Mouse (Mus musculus): ENCODE results near the gene Nacc1.
"Not testable (repeated sequence)": the region's sequence is repeated elsewhere in the genome, so short reads cannot be mapped to it uniquely, and the experiment has no call there.

Nacc1 gene

GRCm38 (mm10) chr8:84699861-84700322 is 12.2 kb upstream of the Nacc1 start:
- in situ Hi-C loops (cut with MboI), result no loop called here

DNA sequence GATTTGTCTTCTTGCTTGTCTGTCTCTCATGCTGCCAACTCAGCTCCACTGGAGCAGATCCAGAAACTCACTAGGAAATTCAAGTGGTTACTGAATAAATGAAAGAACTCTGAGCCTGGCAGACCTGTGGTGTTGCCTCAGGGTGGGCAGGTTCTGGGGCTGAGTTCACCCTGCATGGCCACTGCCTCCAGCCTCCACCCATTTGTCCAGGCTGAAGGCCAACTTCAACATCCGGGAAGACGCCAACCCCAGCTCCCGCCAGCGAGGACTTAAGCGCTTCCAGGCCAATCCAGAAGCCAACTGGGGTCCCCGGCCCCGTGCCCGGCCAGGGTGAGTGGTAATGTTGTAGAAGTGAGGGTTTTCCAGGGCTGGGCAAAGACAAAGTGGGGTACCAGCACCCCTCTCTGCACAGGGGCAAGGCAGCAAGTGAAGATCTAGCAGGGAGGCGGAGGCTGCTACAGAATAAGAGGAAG is 11.3 kb upstream of the Nacc1 start:
- in situ Hi-C loops (cut with MboI), result no loop called here

DNA sequence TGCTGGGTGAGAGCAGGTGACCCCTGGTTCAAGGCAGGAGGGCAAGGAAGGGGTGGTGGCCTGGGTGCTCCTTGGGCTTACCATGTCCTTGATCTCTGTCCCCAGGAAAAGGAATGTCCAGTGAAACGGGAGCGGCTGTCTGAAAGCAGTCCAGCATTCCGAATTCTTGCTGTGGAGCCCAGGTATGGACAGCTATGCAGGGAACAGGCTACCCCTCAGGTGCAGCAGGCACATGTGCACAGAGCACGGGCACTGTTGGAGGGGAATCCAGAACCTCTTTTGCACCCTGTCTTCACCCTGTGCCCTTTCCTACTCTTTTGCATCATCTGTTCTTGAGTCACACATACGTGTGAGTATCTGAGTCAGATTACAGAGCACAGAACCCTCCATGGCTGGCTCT is 10.6 kb upstream of the Nacc1 start:
- in situ Hi-C loops (cut with MboI), result no loop called here

DNA sequence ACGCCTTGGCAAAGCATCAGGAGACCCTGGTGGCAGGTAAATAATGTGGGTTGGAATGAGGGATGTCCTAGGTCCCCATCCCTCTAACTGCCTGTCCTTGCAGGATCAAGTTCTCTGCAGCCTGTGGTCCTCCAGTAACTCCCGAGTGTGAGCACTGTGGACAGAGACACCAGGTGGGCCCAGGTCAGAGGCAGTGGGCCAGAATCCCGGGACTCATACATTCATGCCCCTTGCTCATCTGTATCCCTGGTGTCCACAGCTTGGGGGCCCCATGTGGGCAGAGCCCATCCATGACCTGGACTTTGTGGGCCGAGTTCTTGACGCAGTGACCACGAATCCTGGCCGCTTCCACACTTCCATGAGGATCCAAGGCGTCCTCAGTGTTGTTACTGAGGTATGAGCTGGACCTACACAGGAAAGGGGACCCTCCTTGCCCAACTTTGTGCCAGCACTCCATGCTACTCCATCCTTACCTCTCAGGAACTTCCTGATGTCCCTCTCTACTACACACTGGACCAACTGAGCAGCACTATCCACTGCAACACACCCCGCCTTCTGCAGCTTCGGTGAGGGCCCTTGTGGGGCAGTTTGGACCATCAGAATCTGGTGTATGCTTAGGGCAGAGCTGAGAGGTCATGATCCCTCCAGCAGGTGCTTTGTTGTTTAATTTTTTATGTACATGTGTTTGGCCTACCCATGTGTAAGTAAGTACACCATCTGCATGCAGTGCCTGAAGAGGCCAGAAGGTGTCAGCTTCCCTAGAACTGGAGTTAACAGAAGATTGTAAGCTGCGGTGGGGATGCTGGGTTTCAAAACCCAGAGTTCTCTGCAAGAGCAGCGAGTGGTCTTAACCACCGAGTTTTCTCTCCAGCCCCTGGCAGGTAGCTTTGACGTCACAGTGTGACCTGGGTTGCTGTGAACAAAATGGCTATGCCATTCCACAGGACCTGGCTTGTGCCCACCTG is 9.8 kb upstream of the Nacc1 start:
- in situ Hi-C loops (cut with MboI), result no loop called here

DNA sequence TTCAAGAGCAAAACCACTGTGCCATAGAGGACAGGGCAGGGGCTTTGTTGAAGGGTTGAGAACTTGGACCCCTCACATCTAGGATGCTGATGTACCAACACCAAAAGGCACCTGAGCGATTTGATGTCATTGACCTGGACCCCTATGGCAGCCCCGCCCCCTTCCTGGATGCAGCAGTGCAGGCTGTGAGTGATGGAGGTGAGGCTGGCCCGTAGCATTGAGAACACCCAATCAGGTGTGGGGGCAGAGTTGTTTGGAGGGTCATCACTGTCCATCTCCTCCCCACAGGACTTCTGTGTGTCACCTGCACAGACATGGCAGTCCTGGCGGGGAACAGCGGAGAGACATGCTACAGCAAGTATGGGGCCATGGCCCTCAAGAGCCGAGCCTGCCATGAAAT is 7.5 kb upstream of the Nacc1 start:
- in situ Hi-C loops (cut with MboI), result no loop called here

GRCm38 (mm10) chr8:84693332-84693731 is 5.7 kb upstream of the Nacc1 start:
- in situ Hi-C loops (cut with MboI), result no loop called here

GRCm38 (mm10) chr8:84689091-84689915 is 1.6 kb upstream of the Nacc1 start:
- in situ Hi-C loops (cut with MboI), result no loop called here

- in situ Hi-C loops (cut with MboI), result no loop called here
These were observed 508 bp downstream of the Nacc1 start for GRCm38 (mm10) chr8:84687003-84687704.

DNA sequence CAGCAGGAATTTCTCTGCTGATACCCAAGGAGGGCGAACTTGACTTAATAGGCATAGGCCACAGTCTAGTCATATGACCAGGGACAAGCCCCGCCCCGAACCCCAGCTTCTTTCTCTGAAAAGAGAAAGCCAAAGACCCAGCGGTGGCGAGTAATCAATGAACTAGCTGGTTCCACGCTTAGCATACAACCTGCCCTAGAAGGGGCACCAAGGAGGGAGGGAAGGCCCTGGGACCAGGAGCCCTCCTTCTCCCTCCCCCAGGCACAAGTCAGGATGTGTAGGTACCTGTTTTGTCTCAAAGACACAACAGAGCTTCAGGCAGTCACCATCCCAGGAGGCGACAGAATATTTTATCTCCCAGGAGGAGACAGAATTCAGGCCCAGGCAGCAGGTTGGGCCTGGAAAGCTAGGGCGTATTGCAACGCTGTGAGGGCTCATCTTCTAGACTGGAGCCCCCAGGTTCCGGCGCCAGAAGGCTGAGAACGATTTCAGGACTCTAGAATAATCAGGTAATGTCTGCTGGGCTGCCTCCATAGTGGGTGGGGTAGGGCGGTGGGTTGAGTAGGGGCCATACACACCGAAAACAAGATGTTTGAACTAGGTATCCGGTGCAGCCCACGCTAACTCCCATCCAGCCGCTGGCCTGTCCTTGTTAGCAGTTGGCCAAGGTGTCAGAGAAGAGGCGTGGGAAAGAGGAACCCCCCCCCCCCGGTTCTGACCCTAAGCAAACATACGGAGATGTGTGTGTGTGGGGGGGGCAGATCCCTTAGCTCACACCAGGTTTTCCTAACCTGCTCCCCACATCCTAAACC is 1.3 kb downstream of the Nacc1 start, which contains the start of gene Trmt1:
TSS of gene Trmt1 (plus strand) at position 117 of the 812 bp plus-strand sequence.
- in situ Hi-C loops (cut with MboI), result no loop called here

DNA sequence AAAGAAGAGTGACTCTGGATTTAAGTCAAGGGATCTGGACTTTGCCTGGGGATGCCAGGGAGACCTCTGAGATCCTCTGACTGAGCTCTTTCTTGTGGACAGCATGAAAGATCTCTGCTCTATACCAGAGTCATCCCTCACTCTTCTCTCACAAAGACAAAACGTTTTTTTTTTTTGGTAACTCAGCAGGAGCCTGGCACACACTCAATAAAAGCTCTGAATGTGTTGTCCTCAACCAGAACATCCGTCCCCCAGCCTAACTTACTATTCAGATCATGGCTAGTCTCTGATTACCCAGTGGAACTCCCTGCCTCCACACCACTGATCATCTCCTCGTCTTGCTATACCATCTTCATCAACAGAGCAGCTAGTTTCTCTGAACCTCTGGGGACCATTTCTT is 3.1 kb downstream of the Nacc1 start:
- in situ Hi-C loops (cut with MboI), result no loop called here

DNA sequence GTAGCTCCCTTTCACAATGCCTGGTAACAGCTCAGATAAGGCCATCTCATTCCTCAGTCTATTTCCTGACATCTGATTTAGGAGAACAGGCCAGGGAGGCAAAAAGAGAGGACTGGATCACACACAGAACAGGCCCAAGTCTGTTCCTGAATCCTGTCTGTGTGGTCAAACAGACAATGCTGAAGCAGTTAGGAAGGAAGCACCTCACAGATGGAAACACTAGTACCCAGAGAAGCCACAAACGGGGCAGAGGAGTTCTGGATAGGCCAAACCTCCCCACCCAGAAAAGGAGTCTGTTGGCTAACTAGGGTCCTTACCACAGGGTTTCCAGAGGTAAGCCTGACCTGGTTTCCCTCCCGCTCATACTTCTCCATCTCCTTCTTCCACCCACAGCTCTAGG is 5.4 kb downstream of the Nacc1 start:
- in situ Hi-C loops (cut with MboI), result no loop called here

- in situ Hi-C loops (cut with MboI), result no loop called here
These were observed 6.2 kb downstream of the Nacc1 start for GRCm38 (mm10) chr8:84681476-84681875.

DNA sequence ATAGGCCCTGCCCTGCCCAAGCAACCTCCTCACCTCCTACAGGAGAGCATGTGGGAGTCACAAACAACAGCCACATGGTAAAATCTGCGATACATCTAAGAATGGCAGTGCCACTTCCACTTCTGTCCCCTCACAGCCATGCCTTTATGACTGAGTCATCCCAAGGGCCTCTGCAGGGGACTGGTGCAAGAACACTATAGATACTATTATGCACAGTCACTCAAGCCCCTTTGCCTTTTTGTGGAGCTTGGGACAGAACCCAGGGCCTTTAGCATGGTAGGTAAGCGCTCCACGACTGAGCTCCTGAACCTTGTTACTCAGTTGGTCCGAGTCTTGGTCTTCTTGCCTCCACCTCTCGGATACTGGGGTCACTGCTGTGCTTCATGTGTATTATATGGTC is 10.4 kb downstream of the Nacc1 start:
- in situ Hi-C loops (cut with MboI), result no loop called here

DNA sequence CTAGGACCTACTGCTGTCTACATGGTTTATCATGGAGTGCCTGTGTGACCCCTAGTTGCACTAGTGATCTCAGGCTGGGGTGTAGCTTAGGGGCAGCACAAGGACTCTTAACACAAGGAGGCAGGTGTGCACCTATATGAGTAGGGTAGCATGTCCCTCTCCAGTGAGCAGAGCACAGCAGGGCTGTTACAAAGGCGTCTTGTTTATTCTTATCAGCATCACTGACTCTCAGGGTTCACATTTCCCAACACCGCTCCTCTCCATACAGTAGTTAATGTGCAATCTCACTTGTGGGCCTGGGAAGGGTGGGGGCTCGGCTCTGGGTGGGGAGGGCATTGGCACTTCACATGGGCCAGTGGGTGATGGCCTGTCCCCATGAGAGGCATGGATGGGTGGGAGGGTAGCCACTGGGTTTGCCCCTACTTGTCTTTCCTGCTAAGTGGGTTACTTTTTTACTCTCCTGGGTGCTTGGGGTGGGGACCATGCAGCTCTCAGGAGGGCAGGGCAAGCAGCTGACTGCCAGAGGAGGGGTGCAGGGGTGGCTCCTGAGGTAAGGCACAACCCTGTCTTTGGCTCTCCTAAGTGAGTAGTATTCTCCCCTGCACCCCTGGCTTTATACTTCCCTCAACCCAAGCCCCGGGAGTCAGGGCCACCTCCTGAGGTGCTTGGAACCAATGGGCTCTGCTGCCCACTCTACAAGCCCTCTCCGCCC is 17.2 kb downstream of the Nacc1 start:
- in situ Hi-C loops (cut with MboI), result not testable (repeated sequence)

GRCm38 (mm10) chr8:84668731-84669485 is 18.8 kb downstream of the Nacc1 start:
- in situ Hi-C loops (cut with MboI), result no loop called here

DNA sequence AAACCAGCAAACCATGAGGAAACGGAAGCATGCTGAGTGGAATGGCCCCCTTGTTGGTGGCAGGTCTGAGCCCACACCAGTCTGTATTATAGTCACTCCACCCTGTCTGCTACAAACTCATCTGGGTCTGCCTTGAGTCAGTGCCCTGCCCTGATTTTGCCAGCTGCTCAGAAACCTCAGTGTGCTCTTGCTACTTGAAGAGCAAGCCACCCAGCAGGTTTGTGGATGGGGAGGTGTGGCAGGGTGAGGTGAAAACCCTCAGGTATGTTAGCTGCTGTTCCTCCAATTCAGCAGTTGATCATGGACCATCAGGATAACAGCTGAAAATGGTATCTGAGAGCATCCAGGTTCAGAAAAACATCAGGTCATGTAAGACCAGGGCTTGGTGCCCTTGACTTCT is 19.6 kb downstream of the Nacc1 start:
- in situ Hi-C loops (cut with MboI), result no loop called here

DNA sequence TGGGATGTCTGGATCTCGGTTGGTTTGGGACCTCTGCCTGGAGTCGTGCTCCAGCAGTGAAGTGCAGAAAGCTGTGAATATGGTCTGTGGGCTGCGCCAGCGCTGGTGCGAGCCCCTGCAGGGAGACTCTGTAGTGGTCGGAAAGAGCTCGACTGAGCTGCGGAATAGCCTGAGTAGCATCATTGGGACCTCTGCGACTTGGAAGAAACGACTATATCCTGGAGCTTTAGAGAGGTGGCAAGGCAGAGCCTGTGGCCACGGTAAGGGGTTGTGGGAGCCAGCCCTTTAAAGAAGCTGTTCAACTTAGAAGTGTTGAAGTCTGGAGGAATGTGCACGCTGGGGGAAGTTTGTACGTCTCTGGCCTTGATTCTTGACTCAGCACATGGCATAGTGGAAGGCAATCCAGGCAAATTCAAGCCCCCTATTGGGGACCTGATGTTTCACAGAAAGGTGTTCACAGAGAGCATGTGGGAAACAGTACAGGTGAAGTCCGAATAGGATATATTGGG is 22.2 kb downstream of the Nacc1 start:
- in situ Hi-C loops (cut with MboI), result no loop called here

- in situ Hi-C loops (cut with MboI), result no loop called here
These were observed 22.9 kb downstream of the Nacc1 start for GRCm38 (mm10) chr8:84664566-84665384.

Measured in mature B cell (primary cell).